23 mouse cellular contexts compared by ENCODE assay signal in the genomic region with DNA sequence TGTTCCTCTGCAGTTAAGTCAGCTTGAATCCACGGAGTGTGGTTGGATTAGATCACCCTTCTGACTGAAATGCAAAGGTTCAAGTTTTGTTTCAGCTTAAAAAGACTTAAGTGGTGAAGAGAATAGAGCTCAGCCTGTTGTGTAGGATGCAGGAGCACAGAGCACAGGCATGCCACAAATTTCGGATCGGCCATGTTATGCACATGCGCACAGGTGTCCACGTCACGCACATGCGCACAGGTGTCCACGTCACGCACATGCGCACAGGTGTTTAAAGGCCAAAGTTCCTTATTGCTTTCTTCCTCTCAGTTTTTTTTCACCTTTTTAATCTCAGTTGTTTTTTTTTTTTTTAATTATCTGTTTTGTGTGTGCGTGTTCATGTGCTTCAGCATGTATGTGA. TPM values are rescaled to one million over a fixed set of nuclear protein-coding genes. Genes with fewer than 3 reads are reported as not detected.
DNase-seq lines count a peak whose midpoint lies in the region; ATAC-seq and TF ChIP-seq lines count a peak whose summit lies in the region.
"Had no signal": no experiment of that assay in that cellular context is flagged by ENCODE, and none has a peak within 500 bp of the region (broad histone marks: within the 10 kb centered on the region; RNA-seq: fewer than 3 reads in every experiment).

No protein-coding gene starts in this region.

- H3K4me2 ChIP-seq in heart, embryonic 13.5 days: peak overlapping the region; percentile 35; the same call in 1 of the 2 replicates
- H3K4me2 ChIP-seq in CH12.LX (ENCODE audit: insufficient read depth, low read depth, poor library complexity, severe bottlenecking): 0 out of 2 replicates have a peak overlapping the region, but pooled peaks have one; percentile 24
- H3K4me2 ChIP-seq in hindbrain, embryonic 16.5 days (ENCODE audit: low read length): no peak overlapping the region
- H3K4me2 ChIP-seq: embryonic facial prominence, embryonic 12.5 days; forebrain, embryonic 13.5 days; forebrain, embryonic 15.5 days had no signal

- TF ChIP-seq POLR2A in heart, adult 2 months (IDR thresholded peaks at IDR 0.05; ENCODE audit: insufficient read depth, low read depth, low read length): no peak
- TF ChIP-seq POLR2A in CH12.LX (IDR thresholded peaks at IDR 0.05; ENCODE audit: low read depth, low read length) (no peak), MEL (IDR thresholded peaks at IDR 0.05; ENCODE audit: control insufficient read depth in 1 of 2, insufficient read depth in 1 of 2, low read depth in 1 of 2, low read length in 2 of 2, poor library complexity in 1 of 2) (peak in 1 of 2 experiments; percentile 75; a peak in 2 of 4 replicates)

- H3K4me3 ChIP-seq in heart, embryonic 13.5 days: no peak overlapping the region
- no peak overlapping the region for H3K4me3 ChIP-seq in heart, adult 2 months
- no peak overlapping the region for H3K4me3 ChIP-seq in layer of hippocampus, adult 2 months
- H3K4me3 ChIP-seq in CH12.LX (replicated peaks in 1 of 3; ENCODE audit: low read depth in 2 of 3, low read length in 2 of 3, poor library complexity in 1 of 3) (no peak overlapping the region), MEL (ENCODE audit: control insufficient read depth in 1 of 2, insufficient read depth in 1 of 2, low read depth in 2 of 2, low read length in 2 of 2) (peak overlapping the region; percentile 53 to 86)
- H3K4me3 ChIP-seq in hindbrain, embryonic 16.5 days (ENCODE audit: low read length): no peak overlapping the region
- H3K4me3 ChIP-seq: embryonic facial prominence, embryonic 10.5 days; embryonic facial prominence, embryonic 12.5 days; forebrain, embryonic 13.5 days; forebrain, embryonic 15.5 days had no signal

- in situ Hi-C loops in CH12.LX (cut with MboI; ENCODE audit: low pct_ligation_motif_present, low pct_unique_long_range_greater_than_20kb, low sequenced_read_pairs): no loop called here

- no peak for ATAC-seq in heart, embryonic 13.5 days (ENCODE audit: extremely low read depth, insufficient number of reproducible peaks, low FRiP score, low TSS enrichment)
- no peak for ATAC-seq in hindbrain, embryonic 16.5 days
- ATAC-seq: forebrain, embryonic 13.5 days; forebrain, embryonic 15.5 days; forebrain, postnatal 0 days had no signal

- H3K27ac ChIP-seq in heart, embryonic 13.5 days (replicated peaks): no peak overlapping the region
- no peak overlapping the region for H3K27ac ChIP-seq in heart, adult 2 months
- peak overlapping the region; percentile 93; the same call in 1 of the 2 replicates for H3K27ac ChIP-seq in layer of hippocampus, adult 2 months
- H3K27ac ChIP-seq in CH12.LX (ENCODE audit: insufficient read depth, low read depth): no peak overlapping the region
- 0 out of 2 replicates have a peak overlapping the region, but pooled peaks have one; percentile 4 for H3K27ac ChIP-seq in MEL (ENCODE audit: control insufficient read depth, low read depth, low read length)
- H3K27ac ChIP-seq in hindbrain, embryonic 16.5 days (ENCODE audit: low read depth, low read length): no peak overlapping the region
- H3K27ac ChIP-seq: embryonic facial prominence, embryonic 10.5 days; embryonic facial prominence, embryonic 12.5 days had no signal

- TF ChIP-seq EP300 in heart, adult 2 months (IDR thresholded peaks at IDR 0.05; ENCODE audit: insufficient read depth, low read depth, low read length): no peak
- TF ChIP-seq EP300 in CH12.LX (IDR thresholded peaks at IDR 0.05; ENCODE audit: low read length) (no peak), MEL (IDR thresholded peaks at IDR 0.05; ENCODE audit: low read depth in 1 of 2, low read length in 2 of 2) (no peak)

- intact Hi-C loops in heart, adult 2 months (cut with DNase I): no loop called here

- no peak for DNase-seq in heart, adult 2 months
- DNase-seq in layer of hippocampus, adult 2 months (ENCODE audit: low spot score in 2 of 2): no peak
- DNase-seq in layer of hippocampus, adult 9-10 months (ENCODE audit: low spot score): no peak
- no peak for DNase-seq in CH12.LX (ENCODE audit: extremely low read depth)
- DNase-seq in MEL (ENCODE audit: low read depth, low spot score): peak; percentile 72
- no peak for DNase-seq in frontal cortex, postnatal 36 days (ENCODE audit: low spot score in 2 of 2)
- DNase-seq: adrenal gland, adult 2 months; adrenal gland, postnatal 10 days; adrenal gland, postnatal 36 days; cerebellum, adult 11-12 months; cerebellum, adult 2 months; cerebellum, adult 9-10 months; cerebellum, postnatal 10 days; cerebellum, postnatal 25 days; forebrain, postnatal 0 days had no signal

- no peaks in the 10 kb centered on the region for H3K36me3 ChIP-seq in heart, embryonic 13.5 days
- H3K36me3 ChIP-seq in heart, adult 2 months (ENCODE audit: control insufficient read depth, insufficient read depth, low read length): no peaks in the 10 kb centered on the region
- H3K36me3 ChIP-seq in CH12.LX (replicated peaks in 1 of 2; ENCODE audit: control insufficient read depth in 1 of 2, insufficient read depth in 1 of 2, low read length in 1 of 2): no peaks in the 10 kb centered on the region
- no peaks in the 10 kb centered on the region for H3K36me3 ChIP-seq in MEL (ENCODE audit: control insufficient read depth in 1 of 2, insufficient read depth in 2 of 2, low read length in 2 of 2)
- no peaks in the 10 kb centered on the region for H3K36me3 ChIP-seq in hindbrain, embryonic 16.5 days (ENCODE audit: control insufficient read depth, insufficient read depth, low read length)
- H3K36me3 ChIP-seq: embryonic facial prominence, embryonic 10.5 days; embryonic facial prominence, embryonic 12.5 days; forebrain, embryonic 15.5 days; G1E had no signal

- 91% methylated on average over 11 of the region's 11 CpGs for WGBS in heart, embryonic 13.5 days
- WGBS in heart, adult 2 months: 92% methylated on average over 11 of the region's 11 CpGs
- 93% methylated on average over 11 of the region's 11 CpGs for WGBS in hindbrain, embryonic 16.5 days

- dilution Hi-C loops in CH12.LX (cut with MboI; ENCODE audit: extremely low pct_ligation_motif_present, extremely low pct_unique_long_range_greater_than_20kb, low sequenced_read_pairs): no loop called here

- no peak for TF ChIP-seq CTCF in heart, adult 2 months (IDR thresholded peaks at IDR 0.05)
- TF ChIP-seq CTCF in layer of hippocampus, adult 2 months (conservative IDR thresholded peaks at IDR 0.05): no peak
- no peak for TF ChIP-seq CTCF in CH12.LX (conservative IDR thresholded peaks at IDR 0.05 in 1 of 2, IDR thresholded peaks at IDR 0.05 in 1 of 2; ENCODE audit: low read depth in 2 of 2, low read length in 2 of 2)
- TF ChIP-seq CTCF in MEL (IDR thresholded peaks at IDR 0.05 in 2 of 3, conservative IDR thresholded peaks at IDR 0.05 in 1 of 3; ENCODE audit: control insufficient read depth in 1 of 3, insufficient read depth in 1 of 3, low read depth in 2 of 3, low read length in 3 of 3, poor library complexity in 1 of 3, severe bottlenecking in 1 of 3): no peak

- H3K9ac ChIP-seq in heart, embryonic 13.5 days: no peak overlapping the region
- H3K9ac ChIP-seq in heart, adult 2 months (ENCODE audit: low read depth, low read length): no peak overlapping the region
- H3K9ac ChIP-seq in CH12.LX (ENCODE audit: insufficient read depth, low read depth): no peak overlapping the region
- H3K9ac ChIP-seq in MEL (ENCODE audit: control insufficient read depth, low read depth, low read length, poor library complexity, severe bottlenecking): peak overlapping the region; percentile 44
- H3K9ac ChIP-seq in hindbrain, embryonic 16.5 days (ENCODE audit: low read depth, low read length): no peak overlapping the region
- H3K9ac ChIP-seq: embryonic facial prominence, embryonic 12.5 days; forebrain, embryonic 13.5 days; forebrain, embryonic 15.5 days; forebrain, postnatal 0 days had no signal

- peaks cover 11% of the 10 kb centered on the region for H3K4me1 ChIP-seq in heart, embryonic 13.5 days
- no peaks in the 10 kb centered on the region for H3K4me1 ChIP-seq in heart, adult 2 months (ENCODE audit: control insufficient read depth, insufficient read depth, low read length)
- H3K4me1 ChIP-seq in CH12.LX (ENCODE audit: control insufficient read depth in 1 of 2, insufficient read depth in 2 of 2): peaks cover 3 to 6% of the 10 kb centered on the region in 2 experiments; a peak in 3 of 4 replicates
- no peaks in the 10 kb centered on the region for H3K4me1 ChIP-seq in MEL (ENCODE audit: control insufficient read depth in 1 of 2, insufficient read depth in 2 of 2, low read length in 2 of 2)
- peaks cover 9% of the 10 kb centered on the region for H3K4me1 ChIP-seq in hindbrain, embryonic 16.5 days (ENCODE audit: control insufficient read depth, insufficient read depth, low read depth, low read length)

- peaks cover 34% of the 10 kb centered on the region for H3K27me3 ChIP-seq in heart, embryonic 13.5 days (replicated peaks)
- H3K27me3 ChIP-seq in heart, adult 2 months (ENCODE audit: control insufficient read depth, insufficient read depth, low read length): no peaks in the 10 kb centered on the region
- H3K27me3 ChIP-seq in CH12.LX (replicated peaks) (peaks cover 63% of the 10 kb centered on the region), MEL (ENCODE audit: control insufficient read depth in 1 of 2, insufficient read depth in 2 of 2, low read length in 2 of 2) (no peaks in the 10 kb centered on the region)
- H3K27me3 ChIP-seq in hindbrain, embryonic 16.5 days (replicated peaks; ENCODE audit: control insufficient read depth, insufficient read depth, low read length): no peaks in the 10 kb centered on the region
- H3K27me3 ChIP-seq: forebrain, embryonic 13.5 days; forebrain, embryonic 15.5 days had no signal

- no peaks in the 10 kb centered on the region for H3K79me2 ChIP-seq in heart, adult 2 months (replicated peaks; ENCODE audit: control insufficient read depth, insufficient read depth, low read length)
- H3K79me2 ChIP-seq in CH12.LX (replicated peaks; ENCODE audit: control insufficient read depth, extremely low read depth, insufficient read depth, poor library complexity, severe bottlenecking) (no peaks in the 10 kb centered on the region), MEL (ENCODE audit: control insufficient read depth, insufficient read depth, low read length, poor library complexity) (no peaks in the 10 kb centered on the region)

- no peaks in the 10 kb centered on the region for H3K9me3 ChIP-seq in heart, embryonic 13.5 days
- H3K9me3 ChIP-seq in CH12.LX (replicated peaks; ENCODE audit: low read length) (no peaks in the 10 kb centered on the region), MEL (replicated peaks; ENCODE audit: insufficient read depth, low read length) (no peaks in the 10 kb centered on the region)
- no peaks in the 10 kb centered on the region for H3K9me3 ChIP-seq in hindbrain, embryonic 16.5 days (ENCODE audit: control insufficient read depth, low read length)
- H3K9me3 ChIP-seq: forebrain, embryonic 13.5 days; forebrain, embryonic 15.5 days had no signal

- TF ChIP-seq RAD21 in CH12.LX (IDR thresholded peaks at IDR 0.05; ENCODE audit: low read depth, low read length) (no peak), MEL (IDR thresholded peaks at IDR 0.05; ENCODE audit: low read depth, low read length) (no peak)

RNA-seq across cellular contexts. Expression of a gene that starts 52.6 kb away (rescaled TPM):
- polyA plus RNA-seq in heart, embryonic 13.5 days (2015; fragmentation: Nextera tagmentation; extraction: Ambion mirVana): 0.29 and 0.88 TPM in 2 replicates
- under 1 TPM in 1 of 2 experiments, not detected in 1; 0.02 TPM for total RNA-seq in heart, adult 2 months (2021)
- 0.09 TPM in 1 of 2 replicates, not detected in the other for polyA plus RNA-seq in heart, adult 2 months (2012; rRNA removed)
- 100 to 1,000 TPM; 245 to 263 TPM for total RNA-seq in layer of hippocampus, adult 2 months (2021)
- total RNA-seq in CH12.LX (2012; rRNA removed): 0.04 and 0.13 TPM in 2 replicates
- 0.09 and 0.15 TPM in 2 replicates for total RNA-seq in CH12.LX (2014; rRNA removed)
- 0.39 and 0.44 TPM in 2 replicates for polyA plus RNA-seq in CH12.LX (2012; ENCODE audit: insufficient read length, low read depth)
- total RNA-seq in MEL (2012; rRNA removed): 0.03 and 0.08 TPM in 2 replicates
- under 1 TPM in 1 of 2 experiments, not detected in 1; 0.01 TPM for polyA plus RNA-seq in MEL (2012; ENCODE audit: insufficient read depth in 1 of 2, insufficient read length in 2 of 2, low read depth in 1 of 2, low replicate concordance in 2 of 2, missing spikeins in 1 of 2)
- polyA plus RNA-seq in hindbrain, embryonic 16.5 days (2015; fragmentation: Nextera tagmentation; extraction: Ambion mirVana): 11.6 and 20.0 TPM in 2 replicates
- polyA plus RNA-seq: C2C12, G1E had no signal

Comparison
In these comparisons a context has a peak if more than half of its experiments do, and no peak if none do; other contexts are left out.
1. H3K27ac ChIP-seq: peak in layer of hippocampus, adult 2 months (single experiment) and MEL (single experiment); none in heart, embryonic 13.5 days (single experiment), heart, adult 2 months (single experiment), CH12.LX (single experiment) and hindbrain, embryonic 16.5 days (single experiment).
2. H3K4me3 ChIP-seq: peak in MEL (2 of 2); none in heart, embryonic 13.5 days (single experiment), heart, adult 2 months (single experiment), layer of hippocampus, adult 2 months (single experiment), CH12.LX (0 of 3) and hindbrain, embryonic 16.5 days (single experiment).